Mouse (Mus musculus) kidney, embryonic 14.5 days (tissue): ENCODE results near the gene Stk4. TPM values are rescaled to one million over a fixed set of nuclear protein-coding genes. Genes with fewer than 3 reads are reported as not detected.

Experiments used
- ATAC-seq: fragments of 200-750 bp; cut with Nextera tagmentation; 2 replicates; pipeline ENCODE4 v1.8.0; 2017; ENCODE audit warnings: moderate number of reproducible peaks, mild to moderate bottlenecking, moderate TSS enrichment, moderate library complexity; ENCODE audit not compliant: low FRiP score, low TSS enrichment
- H3K27ac ChIP-seq: fragments of 300-500 bp; sonication (generic); 2 replicates; pipeline ENCODE4 v1.5.1; 2014; ENCODE audit warnings: low read depth, mild to moderate bottlenecking, low read length, moderate library complexity, mixed read lengths
- H3K27me3 ChIP-seq: fragments of 300-500 bp; sonication (generic); 2 replicates; pipeline ENCODE4 v1.6.1; 2014; ENCODE audit warnings: mild to moderate bottlenecking, low read length; ENCODE audit not compliant: control insufficient read depth, insufficient read depth
- H3K36me3 ChIP-seq: fragments of 300-500 bp; sonication (generic); 2 replicates; pipeline ENCODE4 v1.6.1; 2014; ENCODE audit warnings: low read length, mixed read lengths; ENCODE audit not compliant: control insufficient read depth, insufficient read depth
- H3K4me1 ChIP-seq: fragments of 300-500 bp; sonication (generic); 2 replicates; pipeline ENCODE4 v1.6.1; 2014; ENCODE audit warnings: low read length, mixed read lengths; ENCODE audit not compliant: control insufficient read depth, insufficient read depth
- H3K4me2 ChIP-seq: fragments of 300-500 bp; sonication (generic); replicated peaks from 2 replicates; pipeline ENCODE4 v1.6.1; 2014; ENCODE audit warnings: low read depth, mild to moderate bottlenecking, low read length
- H3K4me3 ChIP-seq: fragments of 300-500 bp; sonication (generic); 2 replicates; pipeline ENCODE4 v1.5.1; 2014; ENCODE audit warnings: mild to moderate bottlenecking, low read length
- H3K9ac ChIP-seq: fragments of 300-500 bp; sonication (generic); 2 replicates; pipeline ENCODE4 v1.6.1; 2014; ENCODE audit warnings: low read depth, mild to moderate bottlenecking, low read length, moderate library complexity
- H3K9me3 ChIP-seq: fragments of 300-500 bp; sonication (generic); 2 replicates; pipeline ENCODE4 v1.6.1; 2016; ENCODE audit warnings: low read length; ENCODE audit not compliant: control insufficient read depth
- WGBS: fragments of 180-500 bp; shearing (Covaris S2); extraction: QIAGEN DNeasy Blood & Tissue Kit; methylation state at CpG from one replicate; pipeline ENCODE4 v1.1.7; 2014; 5-methylcytosine and 5-hydroxymethylcytosine counted together
- polyA plus RNA-seq: library from polyadenylated mRNA; unstranded; fragments of >200 nt; fragmentation: Nextera tagmentation; extraction: Ambion mirVana; gene quantifications from 2 replicates; pipeline ENCODE4 v1.2.1, GENCODE M21; 2014

Stk4 gene
- polyA plus RNA-seq, 1 experiment from 2014 or later, result 36.5 TPM

- Histone ChIP-seq H3K27ac (no peak overlapping the region), H3K9me3 (no peaks in the 10 kb centered on the region), H3K4me1 (no peaks in the 10 kb centered on the region), H3K4me2 (no peak overlapping the region), H3K9ac (no peak overlapping the region), H3K27me3 (no peaks in the 10 kb centered on the region), H3K4me3 (no peak overlapping the region), H3K36me3 (peaks cover 69% of the 10 kb centered on the region)
- no peak for ATAC-seq
- 92% methylated on average over 6 of the region's 6 CpGs for WGBS
Measured at GRCm38 (mm10) chr2:164087416-164088017, 17.4 kb downstream of the Stk4 start.

DNA sequence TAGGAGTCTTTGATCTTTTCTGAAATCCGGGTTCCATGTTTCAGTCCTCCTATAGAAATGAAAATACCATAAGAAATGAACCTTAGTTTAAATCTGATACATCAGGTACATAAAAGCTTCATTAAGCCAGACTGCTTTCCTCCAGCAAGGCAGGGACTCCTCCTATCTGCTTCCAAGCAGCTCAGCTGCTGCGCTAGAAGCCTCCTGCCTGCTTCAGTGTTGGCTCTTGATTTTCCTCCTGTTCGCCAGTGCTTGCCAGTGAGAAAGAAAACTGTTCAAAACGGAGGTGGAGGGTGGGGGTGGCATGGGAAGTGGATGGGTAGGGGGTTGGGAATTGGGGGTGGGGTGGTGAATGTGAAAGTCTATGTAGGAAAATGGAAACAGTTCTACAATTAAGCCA lies 19.4 kb downstream of the Stk4 start:
- Histone ChIP-seq H3K4me1 (no peaks in the 10 kb centered on the region), H3K4me3 (no peak overlapping the region), H3K36me3 (peaks cover 53% of the 10 kb centered on the region), H3K27me3 (no peaks in the 10 kb centered on the region), H3K9ac (no peak overlapping the region), H3K27ac (no peak overlapping the region), H3K9me3 (no peaks in the 10 kb centered on the region), H3K4me2 (no peak overlapping the region)
- ATAC-seq, result no peak
- 89% methylated on average over 4 of the region's 4 CpGs for WGBS

DNA sequence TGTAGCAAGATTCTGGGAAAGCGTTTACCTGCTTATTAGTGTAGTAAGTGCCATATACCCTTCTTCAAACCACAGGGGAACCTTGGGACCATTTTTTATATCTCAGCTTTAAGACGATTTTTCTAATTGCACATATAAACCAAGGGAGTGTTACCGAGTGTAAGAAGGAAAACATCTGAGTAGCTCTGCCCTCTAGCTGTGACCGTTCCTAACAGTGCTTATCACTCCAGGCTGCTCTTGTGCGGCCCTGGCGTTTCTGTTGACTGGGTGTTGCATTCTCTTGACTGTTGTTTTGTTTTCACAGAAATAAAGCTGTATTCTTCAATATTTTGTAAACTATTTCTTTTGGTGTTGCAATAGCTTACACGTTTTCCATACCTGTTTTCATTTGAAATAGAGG lies 24.0 kb downstream of the Stk4 start:
- Histone ChIP-seq H3K27me3 (no peaks in the 10 kb centered on the region), H3K36me3 (peaks cover 35% of the 10 kb centered on the region; the same call in 1 of the 2 replicates), H3K9me3 (no peaks in the 10 kb centered on the region), H3K27ac (no peak overlapping the region), H3K4me2 (no peak overlapping the region), H3K4me1 (no peaks in the 10 kb centered on the region), H3K9ac (no peak overlapping the region), H3K4me3 (no peak overlapping the region)
- WGBS, result 79% methylated on average over 7 of the region's 7 CpGs
- no peak for ATAC-seq

DNA sequence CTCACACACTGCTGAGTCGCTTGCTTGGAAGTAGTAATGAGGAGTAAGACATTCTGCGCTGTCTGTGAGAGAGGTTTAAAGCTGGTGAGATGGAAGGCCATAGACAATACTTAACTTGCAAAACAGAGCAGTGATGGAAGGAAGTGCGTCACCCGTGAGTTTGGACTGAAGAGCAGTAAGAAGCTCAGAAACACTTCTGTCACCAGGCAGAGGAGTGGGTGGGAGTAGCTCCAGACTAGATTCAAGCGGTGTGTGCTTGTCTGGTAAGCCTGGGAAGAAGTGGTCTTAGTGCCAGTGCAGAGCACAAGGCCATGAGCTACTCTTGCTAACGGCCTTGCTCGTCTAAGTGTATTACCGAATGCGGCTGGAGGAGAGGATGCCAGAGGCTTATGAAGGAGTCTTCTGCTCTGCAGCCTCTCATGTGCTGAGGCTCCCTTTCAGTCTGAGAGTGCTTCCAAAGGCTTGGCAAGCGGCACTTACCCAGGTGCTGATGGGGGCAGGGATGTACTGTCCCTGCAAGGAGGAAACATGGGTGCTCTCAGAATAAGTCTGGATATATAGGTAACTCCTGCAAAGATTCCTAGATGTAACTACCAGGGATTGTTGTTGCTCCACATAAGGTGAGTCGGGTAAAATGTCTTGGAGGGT lies 28.6 kb downstream of the Stk4 start:
- Histone ChIP-seq H3K4me1 (no peaks in the 10 kb centered on the region), H3K27me3 (no peaks in the 10 kb centered on the region), H3K27ac (no peak overlapping the region), H3K9ac (no peak overlapping the region), H3K9me3 (no peaks in the 10 kb centered on the region), H3K4me3 (no peak overlapping the region), H3K4me2 (no peak overlapping the region), H3K36me3 (peaks cover 49% of the 10 kb centered on the region)
- ATAC-seq, result no peak
- WGBS, result 92% methylated on average over 11 of the region's 11 CpGs

DNA sequence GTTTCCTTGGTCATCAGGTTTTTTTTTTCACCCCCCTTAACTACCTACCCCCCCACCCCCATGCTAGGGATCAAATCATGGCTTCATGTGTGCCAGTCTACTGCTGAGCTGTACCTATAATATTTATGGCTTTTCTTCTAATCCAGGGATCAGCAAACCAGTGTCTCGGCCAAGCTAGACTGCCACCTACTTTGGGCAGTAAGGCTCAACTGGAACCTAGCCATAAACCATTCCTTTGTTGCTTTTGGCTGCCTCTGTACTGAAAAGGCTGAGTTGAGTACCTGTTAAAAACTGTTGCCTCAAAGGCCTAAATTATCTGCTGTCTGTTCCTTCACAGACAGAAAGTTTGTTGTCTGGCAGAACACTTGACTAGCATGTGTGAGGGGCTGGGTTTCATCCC lies 31.8 kb downstream of the Stk4 start:
- Histone ChIP-seq H3K27ac (no peak overlapping the region), H3K36me3 (peaks cover 49% of the 10 kb centered on the region), H3K9me3 (no peaks in the 10 kb centered on the region), H3K4me2 (no peak overlapping the region), H3K4me3 (no peak overlapping the region), H3K27me3 (no peaks in the 10 kb centered on the region), H3K4me1 (no peaks in the 10 kb centered on the region), H3K9ac (no peak overlapping the region)
- ATAC-seq, result no peak
- 76% methylated on average over 1 of the region's 1 CpGs for WGBS

GRCm38 (mm10) chr2:164102366-164102765 lies 32.2 kb downstream of the Stk4 start:
- no peaks in the 10 kb centered on the region for H3K27me3 ChIP-seq

GRCm38 (mm10) chr2:164103501-164103900 lies 33.4 kb downstream of the Stk4 start:
- WGBS, result 36% methylated on average over 4 of the region's 4 CpGs
- H3K27ac ChIP-seq, result no peak overlapping the region
- no peak overlapping the region for H3K9ac ChIP-seq
- no peak overlapping the region for H3K4me2 ChIP-seq
- no peaks in the 10 kb centered on the region for H3K9me3 ChIP-seq
- H3K4me3 ChIP-seq, result no peak overlapping the region
- peaks cover 41% of the 10 kb centered on the region for H3K36me3 ChIP-seq
- no peaks in the 10 kb centered on the region for H3K4me1 ChIP-seq
- ATAC-seq, result no peak
- no peaks in the 10 kb centered on the region for H3K27me3 ChIP-seq

More at GRCm38 (mm10) chr2:164102366-164102765, 32.2 kb downstream of the Stk4 start:
- H3K9ac ChIP-seq, result no peak overlapping the region
- H3K36me3 ChIP-seq, result peaks cover 49% of the 10 kb centered on the region
- no peak overlapping the region for H3K27ac ChIP-seq
- no peak overlapping the region for H3K4me3 ChIP-seq
- no peak for ATAC-seq
- WGBS, result 88% methylated on average over 3 of the region's 3 CpGs
- no peak overlapping the region for H3K4me2 ChIP-seq
- no peaks in the 10 kb centered on the region for H3K9me3 ChIP-seq
- no peaks in the 10 kb centered on the region for H3K4me1 ChIP-seq

- Histone ChIP-seq H3K4me2 (no peak overlapping the region), H3K9me3 (no peaks in the 10 kb centered on the region), H3K27ac (no peak overlapping the region), H3K4me3 (no peak overlapping the region), H3K4me1 (no peaks in the 10 kb centered on the region), H3K9ac (no peak overlapping the region), H3K27me3 (no peaks in the 10 kb centered on the region), H3K36me3 (peaks cover 16% of the 10 kb centered on the region)
- ATAC-seq, result no peak
- 91% methylated on average over 14 of the region's 14 CpGs for WGBS
Measured at GRCm38 (mm10) chr2:164106287-164107035, 36.3 kb downstream of the Stk4 start.
